Mouse (Mus musculus): ENCODE measurements around the gene Dnmt3a. TPM values are rescaled to one million over a fixed set of nuclear protein-coding genes. Genes with fewer than 3 reads are reported as not detected.
A peak's percentile ranks its signal among the peaks of the same experiment; 100 is the strongest.

Dnmt3a gene
- total RNA-seq, 1 experiment from 2014 or later = 19.2 TPM

GRCm38 (mm10) chr12:3842843-3843242, 37.0 kb downstream of the Dnmt3a start:
- no peak for ATAC-seq (ENCODE audit: extremely low read depth, insufficient number of reproducible peaks, low FRiP score, poor library complexity, severe bottlenecking)

GRCm38 (mm10) chr12:3843371-3843861, 37.6 kb downstream of the Dnmt3a start:
- no peak for ATAC-seq (ENCODE audit: extremely low read depth, insufficient number of reproducible peaks, low FRiP score, poor library complexity, severe bottlenecking)

GRCm38 (mm10) chr12:3843918-3844317, 38.1 kb downstream of the Dnmt3a start:
- no peak for ATAC-seq (ENCODE audit: extremely low read depth, insufficient number of reproducible peaks, low FRiP score, poor library complexity, severe bottlenecking)

GRCm38 (mm10) chr12:3844335-3844734, 38.5 kb downstream of the Dnmt3a start:
- ATAC-seq (ENCODE audit: extremely low read depth, insufficient number of reproducible peaks, low FRiP score, poor library complexity, severe bottlenecking) = no peak

GRCm38 (mm10) chr12:3849481-3849880, 43.7 kb downstream of the Dnmt3a start:
- ATAC-seq (ENCODE audit: extremely low read depth, insufficient number of reproducible peaks, low FRiP score, poor library complexity, severe bottlenecking) = no peak

GRCm38 (mm10) chr12:3850165-3850564, 44.4 kb downstream of the Dnmt3a start:
- no peak for ATAC-seq (ENCODE audit: extremely low read depth, insufficient number of reproducible peaks, low FRiP score, poor library complexity, severe bottlenecking)

- no peak for ATAC-seq (ENCODE audit: extremely low read depth, insufficient number of reproducible peaks, low FRiP score, poor library complexity, severe bottlenecking)
Measured at GRCm38 (mm10) chr12:3850731-3851130, 44.9 kb downstream of the Dnmt3a start.

GRCm38 (mm10) chr12:3851179-3851578, 45.4 kb downstream of the Dnmt3a start:
- no peak for ATAC-seq (ENCODE audit: extremely low read depth, insufficient number of reproducible peaks, low FRiP score, poor library complexity, severe bottlenecking)

GRCm38 (mm10) chr12:3852521-3852920, 46.7 kb downstream of the Dnmt3a start:
- 0 out of 2 replicates have a peak, but pooled peaks have one; percentile 39 for ATAC-seq (ENCODE audit: extremely low read depth, insufficient number of reproducible peaks, low FRiP score, poor library complexity, severe bottlenecking)

- ATAC-seq (ENCODE audit: extremely low read depth, insufficient number of reproducible peaks, low FRiP score, poor library complexity, severe bottlenecking) = no peak
Measured at GRCm38 (mm10) chr12:3854419-3854818, 48.6 kb downstream of the Dnmt3a start.

- ATAC-seq (ENCODE audit: extremely low read depth, insufficient number of reproducible peaks, low FRiP score, poor library complexity, severe bottlenecking) = peak; percentile 28; the same call in 1 of the 2 replicates
Measured at GRCm38 (mm10) chr12:3855762-3856501, 50.1 kb downstream of the Dnmt3a start.

GRCm38 (mm10) chr12:3856748-3857147, 50.9 kb downstream of the Dnmt3a start:
- ATAC-seq (ENCODE audit: extremely low read depth, insufficient number of reproducible peaks, low FRiP score, poor library complexity, severe bottlenecking) = no peak

GRCm38 (mm10) chr12:3857231-3857630, 51.4 kb downstream of the Dnmt3a start:
- no peak for ATAC-seq (ENCODE audit: extremely low read depth, insufficient number of reproducible peaks, low FRiP score, poor library complexity, severe bottlenecking)

GRCm38 (mm10) chr12:3857773-3858172, 52.0 kb downstream of the Dnmt3a start:
- ATAC-seq (ENCODE audit: extremely low read depth, insufficient number of reproducible peaks, low FRiP score, poor library complexity, severe bottlenecking) = no peak

GRCm38 (mm10) chr12:3858754-3859153, 52.9 kb downstream of the Dnmt3a start:
- ATAC-seq (ENCODE audit: extremely low read depth, insufficient number of reproducible peaks, low FRiP score, poor library complexity, severe bottlenecking) = no peak

GRCm38 (mm10) chr12:3859545-3859944, 53.7 kb downstream of the Dnmt3a start:
- no peak for ATAC-seq (ENCODE audit: extremely low read depth, insufficient number of reproducible peaks, low FRiP score, poor library complexity, severe bottlenecking)

GRCm38 (mm10) chr12:3860005-3860404, 54.2 kb downstream of the Dnmt3a start:
- no peak for ATAC-seq (ENCODE audit: extremely low read depth, insufficient number of reproducible peaks, low FRiP score, poor library complexity, severe bottlenecking)

- no peak for ATAC-seq (ENCODE audit: extremely low read depth, insufficient number of reproducible peaks, low FRiP score, poor library complexity, severe bottlenecking)
Measured at GRCm38 (mm10) chr12:3861665-3862228, 55.9 kb downstream of the Dnmt3a start.

GRCm38 (mm10) chr12:3862253-3862652, 56.4 kb downstream of the Dnmt3a start:
- no peak for ATAC-seq (ENCODE audit: extremely low read depth, insufficient number of reproducible peaks, low FRiP score, poor library complexity, severe bottlenecking)

GRCm38 (mm10) chr12:3864208-3864607, 58.4 kb downstream of the Dnmt3a start:
- no peak for ATAC-seq (ENCODE audit: extremely low read depth, insufficient number of reproducible peaks, low FRiP score, poor library complexity, severe bottlenecking)
